Mouse (Mus musculus): ENCODE measurements at regions not wholly inside any gene's neighbourhood (a gene's known extent, or its start where the extent isn't known, plus 50 kb on each side); places are given as distances from the start of the nearest gene placed in this dataset.

GRCm38 (mm10) chr4:22300206-22300605 is 57.1 kb upstream of the Fbxl4 start:
- DNase-seq, result no peak

DNA sequence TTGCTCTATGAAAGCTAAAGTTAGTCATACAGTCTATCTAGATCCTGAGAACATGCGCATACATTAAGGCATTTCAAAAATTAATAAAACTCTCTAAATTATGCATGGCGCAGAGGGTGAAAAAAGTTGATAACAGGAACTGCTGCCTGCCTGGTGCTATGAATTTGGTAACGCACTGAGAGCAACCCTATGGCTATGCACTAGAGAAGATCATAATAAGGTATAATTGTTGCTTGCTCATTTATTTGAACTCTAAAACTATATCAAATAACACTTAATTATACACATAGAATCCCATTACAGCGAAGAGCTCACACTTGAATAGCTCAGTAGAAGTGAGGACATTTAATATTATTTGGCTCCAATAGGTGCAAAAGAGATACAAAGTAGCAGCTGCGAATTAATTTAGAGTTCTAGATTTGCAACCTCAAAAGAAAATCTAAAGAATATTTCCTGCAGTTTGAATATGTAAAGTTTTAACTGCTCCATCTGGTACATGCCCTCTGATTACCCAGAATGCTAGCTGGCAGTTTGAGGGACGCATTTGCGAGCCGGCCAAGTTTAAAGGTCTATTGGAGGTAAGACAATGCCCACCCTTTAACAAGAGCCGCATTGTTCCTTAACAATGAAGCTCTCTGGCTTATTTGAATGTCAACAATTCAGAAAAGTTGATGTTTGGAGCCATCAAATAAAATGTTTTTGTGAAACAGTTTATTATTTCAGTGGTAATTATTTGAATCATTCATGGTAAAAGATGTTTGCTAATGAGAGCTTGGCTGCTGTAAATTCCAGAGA is 56.0 kb upstream of the Fbxl4 start:
- DNase-seq, result no peak

- DNase-seq, result no peak
Observed at GRCm38 (mm10) chr4:22301943-22302215, 55.5 kb upstream of the Fbxl4 start.

GRCm38 (mm10) chr4:22302262-22302661 is 55.1 kb upstream of the Fbxl4 start:
- DNase-seq, result no peak
